Mouse (Mus musculus) midbrain, embryonic 12.5 days (tissue): Measurements from ENCODE around the gene Hoxd8. TPM values are rescaled to one million over a fixed set of nuclear protein-coding genes. Genes with fewer than 3 reads are reported as not detected.
A peak's percentile ranks its signal among the peaks of the same experiment; 100 is the strongest.

Experiments used
- ATAC-seq: fragments of 200-750 bp; cut with Nextera tagmentation; 2 replicates; pipeline ENCODE4 v1.8.0; 2017; ENCODE audit warnings: low read depth, moderate TSS enrichment, moderate library complexity; ENCODE audit not compliant: low FRiP score
- H3K27ac ChIP-seq: fragments of 300-500 bp; sonication (generic); replicated peaks from 2 replicates; pipeline ENCODE4 v1.5.1; 2016; ENCODE audit warnings: mild to moderate bottlenecking
- H3K27me3 ChIP-seq: fragments of 300-500 bp; sonication (generic); 2 replicates; pipeline ENCODE4 v1.6.1; 2016; ENCODE audit warnings: mild to moderate bottlenecking
- H3K36me3 ChIP-seq: fragments of 300-500 bp; sonication (generic); 2 replicates; pipeline ENCODE4 v1.6.1; 2016
- H3K4me1 ChIP-seq: fragments of 300-500 bp; sonication (generic); 2 replicates; pipeline ENCODE4 v1.6.1; 2016
- H3K4me2 ChIP-seq: fragments of 300-500 bp; sonication (generic); replicated peaks from 2 replicates; pipeline ENCODE4 v1.6.1; 2016; ENCODE audit warnings: mild to moderate bottlenecking, moderate library complexity
- H3K4me3 ChIP-seq: fragments of 300-500 bp; sonication (generic); 2 replicates; pipeline ENCODE4 v1.5.1; 2016; ENCODE audit warnings: mild to moderate bottlenecking
- H3K9ac ChIP-seq: fragments of 300-500 bp; sonication (generic); replicated peaks from 2 replicates; pipeline ENCODE4 v1.6.1; 2016; ENCODE audit warnings: mild to moderate bottlenecking, moderate library complexity
- H3K9me3 ChIP-seq: fragments of 300-500 bp; sonication (generic); 2 replicates; pipeline ENCODE4 v1.6.1; 2016; ENCODE audit warnings: mild to moderate bottlenecking
- WGBS: fragments of 180-500 bp; shearing (Covaris S2); methylation state at CpG from one replicate; pipeline ENCODE4 v1.1.7; 2016; 5-methylcytosine and 5-hydroxymethylcytosine counted together
- polyA plus RNA-seq: library from polyadenylated mRNA; unstranded; fragments of >200 nt; fragmentation: Nextera tagmentation; extraction: Ambion mirVana; gene quantifications from 2 replicates; pipeline ENCODE4 v1.2.1, GENCODE M21; 2016

The Hoxd8 gene
- polyA plus RNA-seq, 1 experiment from 2014 or later = 0.15 TPM

- under 1% methylated on average over 24 of the region's 24 CpGs for WGBS
- Histone ChIP-seq H3K27me3 (peaks cover 89% of the 10 kb centered on the region), H3K4me2 (no peak overlapping the region), H3K9ac (no peak overlapping the region), H3K4me3 (no peak overlapping the region), H3K27ac (no peak overlapping the region), H3K4me1 (no peaks in the 10 kb centered on the region), H3K9me3 (no peaks in the 10 kb centered on the region), H3K36me3 (no peaks in the 10 kb centered on the region)
- ATAC-seq = no peak
These were observed 14.7 kb upstream of the Hoxd8 start for GRCm38 (mm10) chr2:74689574-74690337.

- ATAC-seq = no peak
- no peak overlapping the region for H3K4me3 ChIP-seq
These were observed 14.1 kb upstream of the Hoxd8 start for GRCm38 (mm10) chr2:74690338-74690716.

GRCm38 (mm10) chr2:74691022-74691951 lies 13.1 kb upstream of the Hoxd8 start, which contains the start of gene Hoxd10:
TSS of gene Hoxd10 (plus strand) at chr2:74691924.
- Histone ChIP-seq H3K36me3 (no peaks in the 10 kb centered on the region), H3K4me3 (no peak within 1 kb of the TSS), H3K4me1 (no peaks in the 10 kb centered on the region), H3K27ac (no peak within 1 kb of the TSS), H3K9ac (no peak within 1 kb of the TSS), H3K27me3 (peaks cover 93% of the 10 kb centered on the region), H3K4me2 (0 out of 2 replicates have a peak within 1 kb of the TSS, but pooled peaks have one; percentile 6), H3K9me3 (no peaks in the 10 kb centered on the region)
- ATAC-seq = peak; percentile 69; the same call in 1 of the 2 replicates
- 1% methylated on average over 56 of the region's 56 CpGs for WGBS

More at GRCm38 (mm10) chr2:74690338-74690716, 14.1 kb upstream of the Hoxd8 start:
- H3K4me1 ChIP-seq = no peaks in the 10 kb centered on the region
- no peaks in the 10 kb centered on the region for H3K9me3 ChIP-seq
- H3K9ac ChIP-seq = no peak overlapping the region
- H3K36me3 ChIP-seq = no peaks in the 10 kb centered on the region
- peaks cover 89% of the 10 kb centered on the region for H3K27me3 ChIP-seq
- 7% methylated on average over 8 of the region's 8 CpGs for WGBS
- H3K4me2 ChIP-seq = no peak overlapping the region
- no peak overlapping the region for H3K27ac ChIP-seq

- Histone ChIP-seq H3K4me3 (no peak overlapping the region), H3K9me3 (no peaks in the 10 kb centered on the region), H3K9ac (no peak overlapping the region), H3K36me3 (no peaks in the 10 kb centered on the region), H3K4me2 (no peak overlapping the region), H3K27ac (no peak overlapping the region), H3K4me1 (no peaks in the 10 kb centered on the region), H3K27me3 (peaks cover 93% of the 10 kb centered on the region)
- no peak for ATAC-seq
- WGBS = 5% methylated on average over 35 of the region's 35 CpGs
These were observed 12.2 kb upstream of the Hoxd8 start for GRCm38 (mm10) chr2:74691995-74692807.

- Histone ChIP-seq H3K27ac (no peak overlapping the region), H3K9me3 (no peaks in the 10 kb centered on the region), H3K9ac (no peak overlapping the region), H3K27me3 (peaks cover 93% of the 10 kb centered on the region), H3K4me1 (peaks cover 6% of the 10 kb centered on the region), H3K4me3 (no peak overlapping the region), H3K4me2 (no peak overlapping the region), H3K36me3 (no peaks in the 10 kb centered on the region)
- ATAC-seq = no peak
- WGBS = under 1% methylated on average over 20 of the region's 20 CpGs
These were observed 11.5 kb upstream of the Hoxd8 start for GRCm38 (mm10) chr2:74692808-74693431.

- Histone ChIP-seq H3K36me3 (no peaks in the 10 kb centered on the region), H3K9ac (no peak overlapping the region), H3K9me3 (no peaks in the 10 kb centered on the region), H3K4me2 (no peak overlapping the region), H3K27ac (no peak overlapping the region), H3K4me1 (peaks cover 12% of the 10 kb centered on the region), H3K4me3 (no peak overlapping the region), H3K27me3 (peaks cover 95% of the 10 kb centered on the region)
- WGBS = 9% methylated on average over 4 of the region's 4 CpGs
- no peak for ATAC-seq
These were observed 11.0 kb upstream of the Hoxd8 start for GRCm38 (mm10) chr2:74693432-74693827.

GRCm38 (mm10) chr2:74694066-74694465 lies 10.3 kb upstream of the Hoxd8 start:
- no peaks in the 10 kb centered on the region for H3K36me3 ChIP-seq
- H3K4me1 ChIP-seq = peaks cover 14% of the 10 kb centered on the region
- H3K4me2 ChIP-seq = no peak overlapping the region
- no peak overlapping the region for H3K4me3 ChIP-seq
- H3K9ac ChIP-seq = no peak overlapping the region
- 1% methylated on average over 16 of the region's 16 CpGs for WGBS
- H3K9me3 ChIP-seq = no peaks in the 10 kb centered on the region
- no peak for ATAC-seq
- no peak overlapping the region for H3K27ac ChIP-seq
- H3K27me3 ChIP-seq = peaks cover 95% of the 10 kb centered on the region

- Histone ChIP-seq H3K4me3 (no peak overlapping the region), H3K4me2 (no peak overlapping the region), H3K9me3 (no peaks in the 10 kb centered on the region), H3K4me1 (peaks cover 14% of the 10 kb centered on the region), H3K27me3 (peaks cover 97% of the 10 kb centered on the region), H3K27ac (no peak overlapping the region), H3K9ac (no peak overlapping the region), H3K36me3 (no peaks in the 10 kb centered on the region)
- ATAC-seq = no peak
- WGBS = 14% methylated on average over 1 of the region's 1 CpGs
These were observed 9.0 kb upstream of the Hoxd8 start for GRCm38 (mm10) chr2:74695383-74695782.

GRCm38 (mm10) chr2:74695813-74696430 lies 8.5 kb upstream of the Hoxd8 start:
- H3K36me3 ChIP-seq = no peaks in the 10 kb centered on the region
- H3K4me3 ChIP-seq = no peak overlapping the region
- 5% methylated on average over 7 of the region's 7 CpGs for WGBS
- H3K4me1 ChIP-seq = peaks cover 14% of the 10 kb centered on the region
- no peak overlapping the region for H3K27ac ChIP-seq
- peaks cover 100% of the 10 kb centered on the region for H3K27me3 ChIP-seq
- H3K9ac ChIP-seq = no peak overlapping the region
- no peak for ATAC-seq
- H3K4me2 ChIP-seq = no peak overlapping the region
- H3K9me3 ChIP-seq = no peaks in the 10 kb centered on the region

GRCm38 (mm10) chr2:74696442-74697335 lies 7.7 kb upstream of the Hoxd8 start:
- ATAC-seq = no peak
- H3K4me2 ChIP-seq = no peak overlapping the region
- H3K9me3 ChIP-seq = no peaks in the 10 kb centered on the region
- no peak overlapping the region for H3K9ac ChIP-seq
- WGBS = under 1% methylated on average over 34 of the region's 34 CpGs
- H3K4me1 ChIP-seq = peaks cover 14% of the 10 kb centered on the region
- no peak overlapping the region for H3K4me3 ChIP-seq
- H3K27ac ChIP-seq = no peak overlapping the region
- no peaks in the 10 kb centered on the region for H3K36me3 ChIP-seq
- H3K27me3 ChIP-seq = peaks cover 99% of the 10 kb centered on the region
